Mouse (Mus musculus): ENCODE measurements around the gene Srsf6. TPM values are rescaled to one million over a fixed set of nuclear protein-coding genes. Genes with fewer than 3 reads are reported as not detected.

The Srsf6 gene
- polyA plus RNA-seq, 1 experiment from 2014 or later, result 173 TPM

DNA sequence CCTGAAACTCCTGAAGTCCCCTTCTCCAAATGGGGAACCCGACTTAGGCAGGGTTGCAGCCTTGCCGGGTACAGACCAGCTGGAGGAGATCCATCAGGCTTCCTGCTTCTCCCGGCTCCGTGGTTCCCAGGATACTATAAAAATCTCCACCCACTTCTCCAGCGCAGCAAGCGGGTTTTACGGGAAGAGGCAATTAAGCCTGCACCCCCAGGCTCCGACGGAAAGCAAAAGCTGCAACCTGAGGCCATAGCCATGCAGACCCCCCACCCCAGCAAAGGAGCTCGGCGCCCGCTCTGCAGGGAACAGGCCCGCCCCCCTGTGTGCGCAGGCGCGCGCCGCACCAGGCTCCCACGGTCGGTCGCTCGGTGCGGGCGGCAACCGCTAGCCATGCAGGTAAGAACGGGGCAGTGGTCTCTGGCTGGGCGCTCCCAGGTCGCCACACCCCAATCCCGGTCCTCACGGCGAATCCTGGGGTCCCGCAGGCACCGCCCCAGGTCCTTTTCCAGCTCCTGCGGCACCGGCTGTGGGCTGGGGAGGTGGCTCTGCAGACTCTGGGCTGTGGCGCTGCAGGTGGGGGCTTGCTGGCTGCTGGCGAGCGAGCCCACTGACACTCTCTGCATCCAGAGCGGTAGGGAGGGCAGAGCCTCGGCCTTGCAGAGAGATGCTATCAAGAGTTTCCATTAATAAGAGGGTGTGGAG, 12.0 kb downstream of the Srsf6 start, which contains the start of gene L3mbtl1:
Gene L3mbtl1 (plus strand): TSS at position 325 of the 699 bp plus-strand sequence.
- ATAC-seq (ENCODE audit: low read depth), result peak; percentile 44; the same call in 1 of the 2 replicates

DNA sequence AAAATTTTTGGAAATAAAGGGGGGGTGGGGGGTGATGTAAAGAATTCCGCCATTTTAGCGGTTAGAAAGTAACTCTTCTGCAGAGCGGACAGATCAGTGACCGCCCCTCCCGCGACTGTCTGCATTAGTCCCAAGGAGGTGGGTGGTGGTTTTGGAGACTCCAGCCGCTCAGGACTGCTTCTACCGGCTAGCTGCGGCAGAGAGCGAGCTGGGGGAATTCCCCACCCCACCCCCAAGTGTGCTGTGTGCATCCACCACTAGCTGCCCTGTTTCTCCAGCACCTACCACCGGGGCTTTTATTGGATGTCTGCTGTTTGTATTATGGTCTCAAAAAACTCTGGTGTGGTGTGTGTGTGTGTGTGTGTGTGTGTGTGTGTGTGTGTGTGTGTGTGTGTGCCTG, 12.6 kb downstream of the Srsf6 start:
- DNase-seq (ENCODE audit: low spot score) (no peak), ATAC-seq (ENCODE audit: low read depth) (no peak)
- H3K27ac ChIP-seq (replicated peaks; ENCODE audit: low read depth, low read length), result no peak overlapping the region
- H3K9me3 ChIP-seq (ENCODE audit: control insufficient read depth, low read length), result no peaks in the 10 kb centered on the region
- H3K9ac ChIP-seq (ENCODE audit: low read depth, low read length), result no peak overlapping the region
- peaks cover 13% of the 10 kb centered on the region for H3K27me3 ChIP-seq (replicated peaks; ENCODE audit: control insufficient read depth, insufficient read depth, low read length)
- H3K4me3 ChIP-seq (ENCODE audit: low read depth, low read length), result peak overlapping the region; percentile 53
- 8% methylated on average over 7 of the region's 11 CpGs for WGBS
- peak overlapping the region; percentile 98 for H3K4me2 ChIP-seq (ENCODE audit: low read depth, low read length)
- no peaks in the 10 kb centered on the region; the same call in 1 of the 2 replicates for H3K4me1 ChIP-seq (ENCODE audit: control insufficient read depth, insufficient read depth, low read length)
- peaks cover 15% of the 10 kb centered on the region for H3K36me3 ChIP-seq (ENCODE audit: control insufficient read depth, insufficient read depth, low read length)

More for the DNA sequence above, 12.0 kb downstream of the Srsf6 start, which contains the start of gene L3mbtl1:
- H3K9me3 ChIP-seq (ENCODE audit: control insufficient read depth, low read length), result no peaks in the 10 kb centered on the region
- H3K4me2 ChIP-seq (ENCODE audit: low read depth, low read length), result peak within 1 kb of the TSS; percentile 98
- peaks cover 21% of the 10 kb centered on the region for H3K36me3 ChIP-seq (ENCODE audit: control insufficient read depth, insufficient read depth, low read length)
- H3K27ac ChIP-seq (replicated peaks; ENCODE audit: low read depth, low read length), result no peak within 1 kb of the TSS
- H3K4me3 ChIP-seq (ENCODE audit: low read depth, low read length), result peak within 1 kb of the TSS; percentile 53
- H3K4me1 ChIP-seq (ENCODE audit: control insufficient read depth, insufficient read depth, low read length), result no peaks in the 10 kb centered on the region; the same call in 1 of the 2 replicates
- DNase-seq (ENCODE audit: low spot score), result peak; percentile 17
- peaks cover 13% of the 10 kb centered on the region for H3K27me3 ChIP-seq (replicated peaks; ENCODE audit: control insufficient read depth, insufficient read depth, low read length)
- H3K9ac ChIP-seq (ENCODE audit: low read depth, low read length), result peak within 1 kb of the TSS; percentile 56
- under 1% methylated on average over 27 of the region's 40 CpGs for WGBS

DNA sequence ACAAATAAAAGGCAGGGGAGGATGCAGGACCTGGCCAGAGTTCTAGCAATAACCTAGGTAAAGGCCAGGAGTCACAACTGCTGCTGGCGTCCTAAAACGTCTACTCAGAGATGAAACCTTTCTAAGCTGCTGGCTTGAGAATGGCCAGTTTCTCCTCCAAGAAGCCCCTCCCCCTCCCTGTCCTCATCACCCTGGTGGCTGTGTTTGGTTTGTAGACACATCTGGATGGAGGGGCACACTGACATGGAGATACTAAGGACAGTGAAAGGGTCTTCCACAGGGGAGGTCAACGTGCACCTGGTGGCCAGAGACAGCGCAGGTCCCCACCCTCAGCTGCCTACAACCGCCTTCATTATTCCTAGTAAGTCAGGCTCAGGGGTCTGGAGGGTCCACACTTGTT, 15.6 kb downstream of the Srsf6 start:
- Histone ChIP-seq H3K36me3 (ENCODE audit: control insufficient read depth, insufficient read depth, low read length) (no peaks in the 10 kb centered on the region), H3K27ac (replicated peaks; ENCODE audit: low read depth, low read length) (no peak overlapping the region), H3K9me3 (ENCODE audit: control insufficient read depth, low read length) (no peaks in the 10 kb centered on the region), H3K27me3 (replicated peaks; ENCODE audit: control insufficient read depth, insufficient read depth, low read length) (peaks cover 13% of the 10 kb centered on the region), H3K4me3 (ENCODE audit: low read depth, low read length) (no peak overlapping the region), H3K9ac (ENCODE audit: low read depth, low read length) (no peak overlapping the region), H3K4me1 (ENCODE audit: control insufficient read depth, insufficient read depth, low read length) (no peaks in the 10 kb centered on the region; the same call in 1 of the 2 replicates), H3K4me2 (ENCODE audit: low read depth, low read length) (no peak overlapping the region)
- 83% methylated on average over 5 of the region's 5 CpGs for WGBS
- ATAC-seq (ENCODE audit: low read depth) (no peak), DNase-seq (ENCODE audit: low spot score) (no peak)

GRCm38 (mm10) chr2:162947736-162948135, 16.4 kb downstream of the Srsf6 start:
- H3K36me3 ChIP-seq (ENCODE audit: control insufficient read depth, insufficient read depth, low read length), result no peaks in the 10 kb centered on the region
- peak overlapping the region; percentile 46 for H3K4me2 ChIP-seq (ENCODE audit: low read depth, low read length)
- DNase-seq (ENCODE audit: low spot score) (no peak), ATAC-seq (ENCODE audit: low read depth) (peak; percentile 41)
- 0 out of 2 replicates have a peak overlapping the region, but pooled peaks have one; percentile 25 for H3K9ac ChIP-seq (ENCODE audit: low read depth, low read length)
- H3K27ac ChIP-seq (replicated peaks; ENCODE audit: low read depth, low read length), result no peak overlapping the region
- peaks cover 13% of the 10 kb centered on the region for H3K27me3 ChIP-seq (replicated peaks; ENCODE audit: control insufficient read depth, insufficient read depth, low read length)
- no peaks in the 10 kb centered on the region for H3K9me3 ChIP-seq (ENCODE audit: control insufficient read depth, low read length)
- H3K4me3 ChIP-seq (ENCODE audit: low read depth, low read length), result peak overlapping the region; percentile 14
- H3K4me1 ChIP-seq (ENCODE audit: control insufficient read depth, insufficient read depth, low read length), result no peaks in the 10 kb centered on the region; the same call in 1 of the 2 replicates
- 46% methylated on average over 15 of the region's 15 CpGs for WGBS

GRCm38 (mm10) chr2:162948221-162948620, 16.9 kb downstream of the Srsf6 start:
- Histone ChIP-seq H3K4me1 (ENCODE audit: control insufficient read depth, insufficient read depth, low read length) (no peaks in the 10 kb centered on the region; the same call in 1 of the 2 replicates), H3K4me2 (ENCODE audit: low read depth, low read length) (peak overlapping the region; percentile 46), H3K36me3 (ENCODE audit: control insufficient read depth, insufficient read depth, low read length) (no peaks in the 10 kb centered on the region), H3K4me3 (ENCODE audit: low read depth, low read length) (peak overlapping the region; percentile 14), H3K27me3 (replicated peaks; ENCODE audit: control insufficient read depth, insufficient read depth, low read length) (peaks cover 12% of the 10 kb centered on the region), H3K9me3 (ENCODE audit: control insufficient read depth, low read length) (no peaks in the 10 kb centered on the region), H3K27ac (replicated peaks; ENCODE audit: low read depth, low read length) (no peak overlapping the region), H3K9ac (ENCODE audit: low read depth, low read length) (0 out of 2 replicates have a peak overlapping the region, but pooled peaks have one; percentile 25)
- DNase-seq (ENCODE audit: low spot score) (no peak), ATAC-seq (ENCODE audit: low read depth) (no peak)
- 69% methylated on average over 14 of the region's 14 CpGs for WGBS

DNA sequence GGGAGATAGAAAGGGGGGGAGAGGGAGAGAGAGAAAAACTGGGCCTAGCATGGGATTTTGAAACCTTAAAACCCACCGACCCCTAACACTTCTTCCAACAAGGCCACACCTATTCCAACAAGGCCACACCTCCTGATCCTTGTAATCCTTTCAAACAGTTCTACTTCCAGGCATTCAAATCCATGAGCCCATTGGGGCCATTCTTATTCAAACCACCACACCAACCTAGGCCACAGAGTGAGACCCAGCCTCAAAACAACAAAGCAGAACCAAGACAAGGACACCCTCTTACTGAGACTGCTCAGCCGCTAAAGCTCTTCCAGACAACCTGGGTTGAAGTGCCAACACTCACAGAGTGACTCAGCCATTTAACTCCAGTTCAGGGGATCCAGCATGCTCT, 19.4 kb downstream of the Srsf6 start:
- no peak overlapping the region for H3K4me2 ChIP-seq (ENCODE audit: low read depth, low read length)
- H3K4me1 ChIP-seq (ENCODE audit: control insufficient read depth, insufficient read depth, low read length), result no peaks in the 10 kb centered on the region
- DNase-seq (ENCODE audit: low spot score) (no peak), ATAC-seq (ENCODE audit: low read depth) (no peak)
- no peaks in the 10 kb centered on the region for H3K36me3 ChIP-seq (ENCODE audit: control insufficient read depth, insufficient read depth, low read length)
- no peak overlapping the region for H3K9ac ChIP-seq (ENCODE audit: low read depth, low read length)
- no peak overlapping the region for H3K27ac ChIP-seq (replicated peaks; ENCODE audit: low read depth, low read length)
- H3K4me3 ChIP-seq (ENCODE audit: low read depth, low read length), result no peak overlapping the region
- H3K9me3 ChIP-seq (ENCODE audit: control insufficient read depth, low read length), result no peaks in the 10 kb centered on the region
- no peaks in the 10 kb centered on the region for H3K27me3 ChIP-seq (replicated peaks; ENCODE audit: control insufficient read depth, insufficient read depth, low read length)
- 86% methylated on average over 2 of the region's 2 CpGs for WGBS

DNA sequence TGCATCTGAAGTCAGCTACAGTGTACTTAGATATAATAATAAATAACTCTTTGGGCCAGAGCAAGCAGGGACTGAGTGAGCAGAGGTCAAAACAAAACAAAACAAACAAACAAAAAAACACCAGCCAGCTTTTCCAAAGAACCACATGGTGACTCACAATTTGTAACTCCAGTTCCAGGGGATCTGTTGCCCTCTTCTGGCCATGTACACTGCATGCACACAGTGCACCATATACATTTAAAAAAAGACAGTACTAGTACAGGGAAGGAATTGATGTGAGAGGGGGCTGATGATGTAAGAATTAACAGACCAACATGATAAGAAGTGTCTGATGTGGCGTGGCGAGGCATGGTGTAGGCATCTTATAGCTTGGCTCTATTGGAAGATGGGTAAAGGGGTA, 25.5 kb downstream of the Srsf6 start:
- DNase-seq (ENCODE audit: low spot score) (no peak), ATAC-seq (ENCODE audit: low read depth) (no peak)
- no peaks in the 10 kb centered on the region for H3K27me3 ChIP-seq (replicated peaks; ENCODE audit: control insufficient read depth, insufficient read depth, low read length)
- H3K36me3 ChIP-seq (ENCODE audit: control insufficient read depth, insufficient read depth, low read length), result no peaks in the 10 kb centered on the region
- H3K27ac ChIP-seq (replicated peaks; ENCODE audit: low read depth, low read length), result no peak overlapping the region
- H3K9ac ChIP-seq (ENCODE audit: low read depth, low read length), result no peak overlapping the region
- H3K4me1 ChIP-seq (ENCODE audit: control insufficient read depth, insufficient read depth, low read length), result no peaks in the 10 kb centered on the region
- H3K4me2 ChIP-seq (ENCODE audit: low read depth, low read length), result no peak overlapping the region
- no peak overlapping the region for H3K4me3 ChIP-seq (ENCODE audit: low read depth, low read length)
- no peaks in the 10 kb centered on the region for H3K9me3 ChIP-seq (ENCODE audit: control insufficient read depth, low read length)
- 87% methylated on average over 2 of the region's 2 CpGs for WGBS

DNA sequence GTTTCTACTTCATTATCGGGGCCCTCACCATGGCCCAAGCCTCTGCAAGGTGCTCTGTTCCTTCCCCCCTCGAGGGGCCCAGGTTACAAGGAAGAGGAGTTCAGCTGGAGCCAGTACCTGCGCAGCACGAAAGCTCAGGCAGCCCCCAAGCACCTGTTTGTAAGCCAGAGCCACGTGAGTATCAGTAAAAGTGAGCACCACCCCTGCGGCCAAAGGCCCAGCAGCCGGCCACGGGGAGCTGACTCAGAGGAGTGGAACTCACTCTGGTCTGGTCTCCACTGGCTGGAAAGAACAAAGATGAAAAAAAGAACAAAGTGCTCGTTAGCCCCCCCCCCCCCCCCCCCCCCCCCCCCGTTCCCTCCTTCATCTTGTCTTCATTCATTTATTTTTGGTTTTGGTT, 30.0 kb downstream of the Srsf6 start:
- ATAC-seq (ENCODE audit: low read depth), result no peak
- H3K36me3 ChIP-seq (ENCODE audit: control insufficient read depth, insufficient read depth, low read length), result no peaks in the 10 kb centered on the region
- H3K4me2 ChIP-seq (ENCODE audit: low read depth, low read length), result no peak overlapping the region
- no peak for DNase-seq (ENCODE audit: low spot score)
- H3K4me3 ChIP-seq (ENCODE audit: low read depth, low read length), result no peak overlapping the region
- H3K9ac ChIP-seq (ENCODE audit: low read depth, low read length), result no peak overlapping the region
- H3K27ac ChIP-seq (replicated peaks; ENCODE audit: low read depth, low read length), result no peak overlapping the region
- H3K4me1 ChIP-seq (ENCODE audit: control insufficient read depth, insufficient read depth, low read length), result no peaks in the 10 kb centered on the region
- WGBS, result 68% methylated on average over 9 of the region's 10 CpGs
- no peaks in the 10 kb centered on the region for H3K27me3 ChIP-seq (replicated peaks; ENCODE audit: control insufficient read depth, insufficient read depth, low read length)
- H3K9me3 ChIP-seq (ENCODE audit: control insufficient read depth, low read length), result no peaks in the 10 kb centered on the region

DNA sequence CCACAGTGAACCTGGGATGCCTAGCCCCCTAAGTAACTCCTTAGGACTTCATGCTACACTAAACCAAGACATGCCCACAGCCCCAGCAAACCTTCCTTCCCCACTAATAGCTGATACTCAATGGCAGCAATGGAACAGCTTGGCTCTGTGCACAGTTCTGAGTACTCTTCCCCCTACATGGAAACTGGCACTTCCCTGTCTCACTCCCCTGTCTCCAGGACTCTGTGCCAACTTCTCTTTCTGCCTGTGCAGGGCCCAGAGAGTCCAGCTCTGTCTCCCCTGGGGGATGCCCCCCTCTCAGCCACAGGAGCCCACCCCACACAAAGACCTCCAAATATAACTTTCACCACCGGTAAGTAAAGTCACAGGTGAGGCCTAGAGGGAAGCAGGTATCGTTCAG, 35.4 kb downstream of the Srsf6 start:
- no peaks in the 10 kb centered on the region for H3K4me1 ChIP-seq (ENCODE audit: control insufficient read depth, insufficient read depth, low read length)
- DNase-seq (ENCODE audit: low spot score) (no peak), ATAC-seq (ENCODE audit: low read depth) (no peak)
- H3K9ac ChIP-seq (ENCODE audit: low read depth, low read length), result no peak overlapping the region
- H3K9me3 ChIP-seq (ENCODE audit: control insufficient read depth, low read length), result no peaks in the 10 kb centered on the region
- no peak overlapping the region for H3K4me3 ChIP-seq (ENCODE audit: low read depth, low read length)
- no peaks in the 10 kb centered on the region for H3K27me3 ChIP-seq (replicated peaks; ENCODE audit: control insufficient read depth, insufficient read depth, low read length)
- no peak overlapping the region for H3K27ac ChIP-seq (replicated peaks; ENCODE audit: low read depth, low read length)
- no peaks in the 10 kb centered on the region for H3K36me3 ChIP-seq (ENCODE audit: control insufficient read depth, insufficient read depth, low read length)
- no peak overlapping the region for H3K4me2 ChIP-seq (ENCODE audit: low read depth, low read length)
- WGBS, result 83% methylated on average over 2 of the region's 2 CpGs

Measured in embryonic facial prominence, embryonic 14.5 days (tissue).